Mouse (Mus musculus): ENCODE results near the gene Atp2b4.

Atp2b4 gene

GRCm38 (mm10) chr1:133661203-133661933 lies 139.5 kb downstream of the Atp2b4 start, which contains the start of gene Gm38394:
Gene Gm38394, minus strand, starts transcription at chr1:133661318.
- peak; percentile 89 for DNase-seq (ENCODE audit: extremely low read depth, insufficient read length, low spot score)

- no peak for DNase-seq (ENCODE audit: extremely low read depth, insufficient read length, low spot score)
These were observed 140.2 kb downstream of the Atp2b4 start, which contains the start of gene Zbed6 for GRCm38 (mm10) chr1:133660466-133661202. Gene Zbed6, minus strand, starts transcription at chr1:133660885.

- no peak for DNase-seq (ENCODE audit: extremely low read depth, insufficient read length, low spot score)
These were observed 142.0 kb downstream of the Atp2b4 start for GRCm38 (mm10) chr1:133658878-133659277.

GRCm38 (mm10) chr1:133656811-133657210 lies 144.0 kb downstream of the Atp2b4 start:
- DNase-seq (ENCODE audit: extremely low read depth, insufficient read length, low spot score), result no peak

GRCm38 (mm10) chr1:133653033-133653432 lies 147.8 kb downstream of the Atp2b4 start:
- no peak for DNase-seq (ENCODE audit: extremely low read depth, insufficient read length, low spot score)

GRCm38 (mm10) chr1:133650288-133651055 lies 150.4 kb downstream of the Atp2b4 start:
- no peak for DNase-seq (ENCODE audit: extremely low read depth, insufficient read length, low spot score)
